Mouse (Mus musculus) olfactory bulb, adult 2 months (tissue): ENCODE measurements around the gene Hoxa13. TPM values are rescaled to one million over a fixed set of nuclear protein-coding genes. Genes with fewer than 3 reads are reported as not detected.

Experiments
- H3K27ac ChIP-seq: fragments of 200-500 bp; 2 replicates; pipeline ENCODE4 v1.5.1; 2012; ENCODE audit warnings: low read depth, low read length; ENCODE audit not compliant: insufficient read depth
- H3K4me1 ChIP-seq: fragments of 200-500 bp; 2 replicates; pipeline ENCODE4 v1.6.1; 2012; ENCODE audit warnings: low read length; ENCODE audit not compliant: control insufficient read depth, insufficient read depth
- H3K4me3 ChIP-seq: fragments of 200-500 bp; 2 replicates; pipeline ENCODE4 v1.5.1; 2012; ENCODE audit warnings: mild to moderate bottlenecking, low read depth, low read length, moderate library complexity; ENCODE audit not compliant: insufficient read depth
- CTCF ChIP-seq: fragments of 200-500 bp; IDR thresholded peaks from 2 replicates; pipeline ENCODE4 v1.5.1; 2012; ENCODE audit warnings: low read depth, mild to moderate bottlenecking, low read length, moderate library complexity; ENCODE audit not compliant: insufficient read depth
- POLR2A ChIP-seq: fragments of 200-500 bp; IDR thresholded peaks from 2 replicates; pipeline ENCODE4 v1.6.1; 2012; ENCODE audit warnings: mild to moderate bottlenecking, low read depth, low read length, moderate library complexity; ENCODE audit not compliant: insufficient read depth
- WGBS: fragments of 180-500 bp; shearing (Covaris S2); methylation state at CpG from one replicate; pipeline ENCODE4 v1.1.7; 2018; 5-methylcytosine and 5-hydroxymethylcytosine counted together
- polyA plus RNA-seq: library from polyadenylated mRNA; stranded (reverse); fragments of >200 nt; gene quantifications from 2 replicates; pipeline ENCODE4 v1.2.4, GENCODE M21; 2012; ENCODE audit warnings: low replicate concordance; ENCODE audit not compliant: missing spikeins, insufficient read depth, insufficient read length

The Hoxa13 gene
- polyA plus RNA-seq, 1 experiment = not detected

GRCm38 (mm10) chr6:52241001-52241621 lies 19.6 kb downstream of the Hoxa13 start:
- Histone ChIP-seq H3K27ac (no peak overlapping the region), H3K4me3 (no peak overlapping the region), H3K4me1 (no peaks in the 10 kb centered on the region)
- TF ChIP-seq POLR2A (no peak), CTCF (no peak)
- 7% methylated on average over 9 of the region's 9 CpGs for WGBS

GRCm38 (mm10) chr6:52240389-52241000 lies 20.2 kb downstream of the Hoxa13 start, which contains the start of gene Hoxa10:
Gene Hoxa10, minus strand, starts transcription at chr6:52240854.
- no peak within 1 kb of the TSS for H3K27ac ChIP-seq
- no peak within 1 kb of the TSS for H3K4me3 ChIP-seq
- no peaks in the 10 kb centered on the region for H3K4me1 ChIP-seq
- WGBS = 3% methylated on average over 35 of the region's 35 CpGs
- TF ChIP-seq CTCF (peak; percentile 31; the same call in 1 of the 2 replicates), POLR2A (no peak)

- Histone ChIP-seq H3K4me3 (no peak overlapping the region), H3K4me1 (no peaks in the 10 kb centered on the region), H3K27ac (no peak overlapping the region)
- 4% methylated on average over 30 of the region's 30 CpGs for WGBS
- TF ChIP-seq CTCF = no peak
- TF ChIP-seq POLR2A = no peak
Measured at GRCm38 (mm10) chr6:52239625-52240388, 20.9 kb downstream of the Hoxa13 start.

GRCm38 (mm10) chr6:52238976-52239375 lies 21.7 kb downstream of the Hoxa13 start:
- WGBS = 9% methylated on average over 7 of the region's 7 CpGs
- no peak overlapping the region for H3K4me3 ChIP-seq
- TF ChIP-seq CTCF = no peak
- TF ChIP-seq POLR2A = no peak
- no peaks in the 10 kb centered on the region for H3K4me1 ChIP-seq
- H3K27ac ChIP-seq = no peak overlapping the region

- TF ChIP-seq CTCF (no peak), POLR2A (no peak)
- WGBS = 11% methylated on average over 7 of the region's 7 CpGs
- no peak overlapping the region for H3K27ac ChIP-seq
- H3K4me1 ChIP-seq = no peaks in the 10 kb centered on the region
- no peak overlapping the region for H3K4me3 ChIP-seq
Measured at GRCm38 (mm10) chr6:52238155-52238545, 22.5 kb downstream of the Hoxa13 start.

- H3K4me3 ChIP-seq = no peak overlapping the region
- 13% methylated on average over 10 of the region's 10 CpGs for WGBS
- no peak overlapping the region for H3K27ac ChIP-seq
- TF ChIP-seq POLR2A (no peak), CTCF (no peak)
- no peaks in the 10 kb centered on the region for H3K4me1 ChIP-seq
Measured at GRCm38 (mm10) chr6:52237346-52238154, 23.1 kb downstream of the Hoxa13 start.

- no peak overlapping the region for H3K27ac ChIP-seq
- no peaks in the 10 kb centered on the region for H3K4me1 ChIP-seq
- TF ChIP-seq CTCF = no peak
- TF ChIP-seq POLR2A = no peak
- WGBS = 9% methylated on average over 3 of the region's 3 CpGs
- H3K4me3 ChIP-seq = no peak overlapping the region
Measured at GRCm38 (mm10) chr6:52236806-52237205, 23.9 kb downstream of the Hoxa13 start.

GRCm38 (mm10) chr6:52235866-52236265 lies 24.8 kb downstream of the Hoxa13 start:
- 23% methylated on average over 6 of the region's 6 CpGs for WGBS
- H3K4me3 ChIP-seq = no peak overlapping the region
- TF ChIP-seq POLR2A (no peak), CTCF (no peak)

More at GRCm38 (mm10) chr6:52235866-52236265, 24.8 kb downstream of the Hoxa13 start:
- Histone ChIP-seq H3K27ac (no peak overlapping the region), H3K4me1 (no peaks in the 10 kb centered on the region)
